Mouse (Mus musculus): ENCODE results near the gene Tmc5. TPM values are rescaled to one million over a fixed set of nuclear protein-coding genes. Genes with fewer than 3 reads are reported as not detected.

Gene Tmc5
- polyA plus RNA-seq, 1 experiment from 2014 or later = not detected

DNA sequence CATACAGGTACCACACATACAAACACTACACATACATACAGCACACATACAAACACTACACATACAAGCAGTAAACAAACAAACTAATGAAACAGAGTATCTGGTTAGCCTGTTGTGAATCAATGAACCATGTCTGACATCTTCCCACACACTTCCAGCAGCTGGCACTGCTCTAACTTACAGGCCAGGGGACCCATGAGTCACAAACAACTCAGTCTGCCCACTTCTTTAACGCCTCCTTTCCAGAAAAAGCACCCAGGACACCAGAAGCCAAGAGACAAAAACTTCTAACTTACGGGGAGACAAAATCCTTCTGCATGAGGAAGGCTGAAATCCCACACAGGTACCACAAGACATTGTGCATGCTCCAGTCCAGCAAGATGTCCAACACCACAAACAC, 94.2 kb downstream of the Tmc5 start:
- in situ Hi-C loops (cut with MboI; ENCODE audit: low pct_unique_long_range_greater_than_20kb) = loop anchor here (5.0 to 25.0 kb wide), 3 partner anchors 94 to 579 kb away; partner anchors contain the start of genes Rps15a, Syt17 and Tmc5
- CTCF ChIA-PET = interaction anchor here (1.8 kb wide), 1 partner anchor 243 kb away, joined by 5 read pairs; no protein-coding TSS in a partner anchor
- no peak for TF ChIP-seq CTCF (IDR thresholded peaks at IDR 0.05)
- DNase-seq (ENCODE audit: low read depth, low spot score) = no peak
- H3K27me3 ChIP-seq = no peaks in the 10 kb centered on the region
- POLR2A ChIA-PET = no interaction called here
- no peak for ATAC-seq

DNA sequence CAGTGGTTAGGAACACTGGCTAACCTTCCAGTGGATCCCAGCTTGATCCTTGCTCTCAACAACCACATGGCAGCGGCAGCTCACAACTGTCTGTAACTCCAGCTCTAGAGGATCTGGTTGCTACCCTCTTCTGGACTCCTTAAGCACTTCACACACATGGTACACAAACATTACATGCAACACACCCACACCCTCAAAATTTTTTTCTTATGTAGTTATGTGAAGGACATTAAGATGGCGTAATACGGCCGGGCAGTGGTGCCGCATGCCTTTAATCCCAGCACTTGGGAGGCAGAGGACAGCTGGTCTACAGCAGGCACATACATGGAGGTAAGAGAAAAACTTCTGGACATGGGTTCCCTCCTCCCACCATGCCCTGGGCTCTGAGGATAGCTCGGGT, 99.0 kb downstream of the Tmc5 start:
- H3K27me3 ChIP-seq = no peaks in the 10 kb centered on the region
- CTCF ChIA-PET = no interaction called here
- in situ Hi-C loops (cut with MboI; ENCODE audit: low pct_unique_long_range_greater_than_20kb) = loop anchor here (25.0 kb wide), 1 partner anchor 584 kb away; the partner anchor contains the start of gene Rps15a
- DNase-seq (ENCODE audit: low read depth, low spot score) (no peak), ATAC-seq (no peak)
- no peak for TF ChIP-seq CTCF (IDR thresholded peaks at IDR 0.05)
- POLR2A ChIA-PET = no interaction called here

DNA sequence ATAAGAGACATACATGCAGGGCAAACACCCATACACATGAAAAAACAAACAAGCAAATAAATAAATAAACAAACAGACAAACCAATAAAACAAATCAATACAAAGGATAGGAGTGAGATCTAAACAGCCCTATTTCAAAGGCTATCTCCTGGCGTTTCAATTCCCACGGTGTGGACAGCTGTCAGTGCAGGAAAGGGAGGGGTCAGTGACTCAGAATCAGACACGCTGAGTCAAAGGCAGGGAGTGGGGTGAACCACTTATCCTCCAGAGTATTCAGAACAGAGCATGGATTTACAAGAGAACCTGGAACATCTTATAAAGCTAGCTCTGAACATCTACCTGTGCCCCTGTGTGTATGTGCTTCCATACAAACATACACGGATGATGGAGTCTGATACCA, 100.1 kb downstream of the Tmc5 start:
- CTCF ChIA-PET = no interaction called here
- H3K27me3 ChIP-seq = no peaks in the 10 kb centered on the region
- in situ Hi-C loops (cut with MboI; ENCODE audit: low pct_unique_long_range_greater_than_20kb) = loop anchor here (25.0 kb wide), 1 partner anchor 585 kb away; the partner anchor contains the start of gene Rps15a
- ATAC-seq (no peak), DNase-seq (ENCODE audit: low read depth, low spot score) (no peak)
- POLR2A ChIA-PET = interaction anchor here (0.7 to 1.2 kb wide), 2 partner anchors 389 to 401 kb away, joined by 3 read pairs; no protein-coding TSS in a partner anchor
- TF ChIP-seq CTCF (IDR thresholded peaks at IDR 0.05) = no peak

DNA sequence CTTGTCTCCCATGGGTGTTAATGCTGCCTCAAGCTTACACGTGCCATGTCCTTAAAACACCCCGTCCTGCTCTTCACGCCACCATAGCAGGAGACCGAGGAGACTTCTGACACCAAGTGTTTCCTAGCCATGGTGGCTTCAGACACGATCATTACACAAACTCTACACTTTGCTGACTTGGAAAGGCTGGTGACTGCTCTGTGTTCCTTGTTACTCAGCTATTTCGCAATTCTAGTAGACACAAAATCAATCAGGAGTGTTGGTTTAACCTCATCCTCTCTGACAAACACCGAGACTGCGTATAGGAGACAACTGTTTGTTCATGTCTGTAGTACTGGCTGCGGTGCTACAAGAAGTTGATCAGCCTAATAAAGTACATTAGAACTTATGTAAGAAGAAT, 101.8 kb downstream of the Tmc5 start:
- no peaks in the 10 kb centered on the region for H3K27me3 ChIP-seq
- POLR2A ChIA-PET = no interaction called here
- no peak for TF ChIP-seq CTCF (IDR thresholded peaks at IDR 0.05)
- in situ Hi-C loops (cut with MboI; ENCODE audit: low pct_unique_long_range_greater_than_20kb) = loop anchor here (25.0 kb wide), 1 partner anchor 587 kb away; the partner anchor contains the start of gene Rps15a
- CTCF ChIA-PET = interaction anchor here (1.1 kb wide), 1 partner anchor 10 kb away, joined by 3 read pairs; no protein-coding TSS in a partner anchor
- DNase-seq (ENCODE audit: low read depth, low spot score) (no peak), ATAC-seq (no peak)

DNA sequence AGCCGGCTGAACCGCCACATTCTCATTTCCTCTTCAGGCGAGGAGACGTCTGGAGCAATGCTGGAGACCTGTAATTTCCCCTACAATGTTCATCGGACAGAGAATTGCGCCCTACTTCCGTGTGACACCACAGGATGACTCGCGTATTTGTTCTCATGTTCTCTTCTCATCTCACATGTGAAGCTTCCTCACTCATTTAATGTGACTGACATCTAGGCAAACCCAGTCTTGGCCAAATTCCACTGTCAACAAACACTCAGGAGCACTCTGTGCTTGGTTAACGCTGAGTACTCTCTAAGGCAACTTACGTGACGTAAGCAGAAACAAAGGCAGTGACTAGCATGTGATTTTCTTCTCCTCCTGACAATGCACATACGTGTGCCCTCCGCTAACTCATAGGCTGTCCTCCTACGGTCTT, 106.1 kb downstream of the Tmc5 start:
- H3K27me3 ChIP-seq = no peaks in the 10 kb centered on the region
- ATAC-seq = no peak
- no peak for TF ChIP-seq CTCF (IDR thresholded peaks at IDR 0.05)
- DNase-seq (ENCODE audit: low read depth, low spot score) = no peak
- in situ Hi-C loops (cut with MboI; ENCODE audit: low pct_unique_long_range_greater_than_20kb) = no loop called here
- ChIA-PET POLR2A (no interaction called here), CTCF (no interaction called here)

DNA sequence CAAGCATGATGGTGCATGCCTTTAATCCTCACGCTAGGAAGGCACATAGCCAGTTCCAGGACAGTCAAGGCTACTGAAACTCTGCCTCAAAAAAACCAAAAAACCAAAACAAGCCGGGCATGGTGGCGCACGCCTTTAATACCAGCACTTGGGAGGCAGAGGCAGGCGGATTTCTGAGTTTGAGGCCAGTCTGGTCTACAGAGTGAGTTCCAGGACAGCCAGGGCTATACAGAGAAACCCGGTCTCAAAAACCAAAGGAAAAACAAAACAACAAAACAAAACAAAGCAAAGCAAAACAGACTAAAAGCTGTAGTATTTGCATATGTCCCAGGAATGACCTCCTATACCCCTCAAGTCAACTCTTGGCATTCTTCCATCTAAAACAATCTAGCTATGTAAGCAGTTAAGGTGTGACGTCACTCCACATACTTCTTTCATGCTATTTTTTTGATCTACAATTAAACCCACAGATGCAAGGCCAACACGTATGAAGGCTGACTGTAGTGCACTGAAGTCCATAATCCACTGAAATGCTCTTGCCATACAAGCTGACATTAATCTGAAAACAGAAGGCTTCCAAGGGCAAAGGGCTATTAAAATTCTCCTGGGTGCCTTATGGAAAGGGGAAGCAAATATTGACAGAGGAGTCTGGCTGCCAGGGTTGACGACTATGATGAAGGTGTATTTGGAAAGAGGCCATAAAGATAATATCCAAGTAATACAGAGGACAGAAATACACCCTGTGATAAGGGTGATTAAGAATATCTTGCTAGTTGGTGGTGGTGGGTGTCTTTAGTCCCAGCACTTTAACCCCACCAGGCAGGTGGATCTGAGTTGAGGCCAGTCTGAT, 107.1 kb downstream of the Tmc5 start:
- ChIA-PET CTCF (interaction anchor here (1.8 kb wide), 1 partner anchor 15 kb away, joined by 4 read pairs; no protein-coding TSS in a partner anchor), POLR2A (interaction anchor here (0.6 kb wide), 1 partner anchor 800 kb away, joined by 3 read pairs; no protein-coding TSS in a partner anchor)
- no peak for ATAC-seq

DNA sequence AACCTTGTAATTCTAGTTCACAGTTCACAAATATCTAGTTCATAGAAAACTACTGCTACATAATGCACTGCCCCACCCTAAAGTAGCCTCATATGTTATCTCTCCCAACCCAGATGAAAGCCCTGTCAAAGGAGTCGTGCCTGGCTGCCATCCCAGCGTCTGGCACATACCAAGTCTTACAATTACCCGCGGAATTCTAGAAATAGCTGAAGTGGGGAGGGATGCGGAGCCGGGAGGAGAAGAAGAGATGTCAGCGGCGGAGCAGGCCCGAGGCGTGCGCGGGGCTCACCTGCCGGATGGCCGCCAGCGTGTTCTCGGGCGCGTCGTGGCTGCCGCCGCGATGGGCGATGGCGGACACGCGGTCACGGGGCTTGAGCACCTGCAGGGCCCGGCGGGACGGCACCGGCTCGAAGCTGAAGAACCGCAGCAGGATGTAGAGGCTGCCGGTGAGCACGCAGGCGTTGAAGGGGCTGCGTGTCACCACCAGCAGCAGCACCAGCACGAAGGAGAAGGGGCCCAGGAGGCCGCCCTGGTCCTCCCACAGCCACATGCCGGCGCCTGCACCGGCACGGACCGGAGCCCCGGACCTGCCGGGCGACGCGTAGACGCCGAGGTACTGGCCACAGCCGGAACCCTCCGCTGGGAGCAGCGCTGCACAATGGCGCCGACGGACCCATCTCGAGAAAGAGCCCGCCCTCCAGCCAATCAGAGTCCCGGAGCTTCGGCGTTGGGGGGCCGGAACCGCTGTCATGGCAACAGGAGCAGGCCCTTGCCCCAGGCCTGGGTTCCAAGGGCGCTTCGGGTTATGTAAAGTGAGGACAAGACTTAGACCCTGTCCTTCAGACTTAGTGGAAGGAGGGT, 108.2 kb downstream of the Tmc5 start, which contains the start of gene Gde1:
Gene Gde1 (minus strand): TSS at position 678 of the 861 bp plus-strand sequence.
- CTCF ChIA-PET = interaction anchor here (1.8 kb wide), 1 partner anchor 16 kb away, joined by 4 read pairs; no protein-coding TSS in a partner anchor
- in situ Hi-C loops (cut with MboI; ENCODE audit: low pct_unique_long_range_greater_than_20kb) = no loop called here
- POLR2A ChIA-PET = no interaction called here

More for the DNA sequence above, 107.1 kb downstream of the Tmc5 start:
- in situ Hi-C loops (cut with MboI; ENCODE audit: low pct_unique_long_range_greater_than_20kb) = no loop called here
- TF ChIP-seq CTCF (IDR thresholded peaks at IDR 0.05) = no peak
- H3K27me3 ChIP-seq = no peaks in the 10 kb centered on the region
- DNase-seq (ENCODE audit: low read depth, low spot score) = no peak

DNA sequence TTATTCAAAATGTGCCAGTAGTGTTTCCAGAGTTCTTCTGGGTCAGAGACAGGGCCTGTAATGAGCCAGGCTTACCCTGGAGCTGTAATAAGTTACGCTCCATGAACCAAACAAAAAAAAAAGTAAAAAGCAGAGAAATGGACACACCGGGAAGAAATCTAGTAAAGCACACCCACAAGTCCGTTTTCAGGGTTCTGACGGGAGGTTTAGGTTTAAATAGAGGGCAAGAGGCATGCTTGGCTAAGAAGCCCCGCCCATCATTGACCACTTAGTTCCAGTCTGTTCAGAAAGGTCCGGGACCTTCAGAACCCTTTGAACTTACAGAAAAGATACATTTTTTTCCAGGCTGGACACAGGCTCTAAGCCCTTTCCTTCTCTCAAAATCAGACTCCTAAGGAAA, 109.0 kb downstream of the Tmc5 start:
- no peak for TF ChIP-seq CTCF (IDR thresholded peaks at IDR 0.05)
- in situ Hi-C loops (cut with MboI; ENCODE audit: low pct_unique_long_range_greater_than_20kb) = no loop called here
- DNase-seq (ENCODE audit: low read depth, low spot score) (no peak), ATAC-seq (no peak)
- ChIA-PET CTCF (no interaction called here), POLR2A (no interaction called here)
- H3K27me3 ChIP-seq = no peaks in the 10 kb centered on the region

More for the DNA sequence above, 108.2 kb downstream of the Tmc5 start, which contains the start of gene Gde1:
- ATAC-seq (peak; percentile 97), DNase-seq (ENCODE audit: low read depth, low spot score) (peak; percentile 37)
- H3K27me3 ChIP-seq = no peaks in the 10 kb centered on the region
- TF ChIP-seq CTCF (IDR thresholded peaks at IDR 0.05) = no peak

DNA sequence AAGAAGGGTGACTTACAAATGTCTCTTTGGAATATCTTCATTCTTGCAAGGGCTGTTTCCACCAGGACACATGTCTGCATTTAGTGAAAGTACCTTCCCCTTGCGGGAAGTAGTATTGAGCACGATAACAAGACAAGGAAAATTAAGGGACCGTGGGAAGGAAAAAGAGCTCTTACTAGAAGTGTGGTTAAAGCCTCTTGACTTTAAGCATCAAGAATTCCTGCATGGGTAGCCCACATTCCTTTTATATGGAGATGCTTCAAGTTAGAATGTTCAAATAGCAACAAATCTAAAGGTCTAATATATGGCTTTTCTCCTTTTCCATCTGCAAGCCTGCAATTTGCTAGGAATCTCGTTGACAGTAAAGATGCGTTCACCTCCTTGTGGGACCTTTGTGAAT, 109.4 kb downstream of the Tmc5 start:
- CTCF ChIA-PET = no interaction called here
- DNase-seq (ENCODE audit: low read depth, low spot score) = no peak
- no peak for TF ChIP-seq CTCF (IDR thresholded peaks at IDR 0.05)
- POLR2A ChIA-PET = no interaction called here
- H3K27me3 ChIP-seq = no peaks in the 10 kb centered on the region
- in situ Hi-C loops (cut with MboI; ENCODE audit: low pct_unique_long_range_greater_than_20kb) = no loop called here
- no peak for ATAC-seq

DNA sequence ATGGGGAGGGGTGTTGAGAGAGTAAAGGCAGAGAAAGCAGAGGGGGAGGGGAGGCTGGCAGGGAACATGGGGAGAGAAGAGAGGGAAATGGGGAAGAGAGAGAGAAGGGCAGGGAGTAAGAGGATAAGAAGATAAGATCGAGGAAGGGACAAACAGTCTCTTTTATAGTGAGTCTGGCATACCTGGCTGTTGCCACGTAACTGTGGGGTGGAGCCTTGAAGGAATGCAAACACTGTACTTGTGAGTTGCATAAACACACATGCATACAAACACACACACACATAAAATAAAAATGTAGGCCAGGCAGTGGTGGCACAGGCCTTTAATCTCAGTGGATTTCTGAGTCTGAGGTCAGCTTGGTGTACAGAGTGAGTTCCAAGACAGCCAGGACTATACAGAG, 110.1 kb downstream of the Tmc5 start:
- ATAC-seq = no peak
- no peak for DNase-seq (ENCODE audit: low read depth, low spot score)
- ChIA-PET POLR2A (no interaction called here), CTCF (no interaction called here)
- H3K27me3 ChIP-seq = no peaks in the 10 kb centered on the region
- in situ Hi-C loops (cut with MboI; ENCODE audit: low pct_unique_long_range_greater_than_20kb) = no loop called here
- no peak for TF ChIP-seq CTCF (IDR thresholded peaks at IDR 0.05)

All from Patski (cell line).